Mouse (Mus musculus) CH12.LX (cell line): ENCODE results near the gene Mrtfb.

Experiments
- CTCF ChIP-seq, 2 experiments: IDR thresholded peaks in 1 of 2; conservative IDR thresholded peaks in 1 of 2; 2 replicates each; pipeline ENCODE4 v1.5.1; 2011 to 2012; ENCODE audit warnings: low read depth in 2 of 2, low read length in 2 of 2, improper control_type of control experiment in 1 of 2, inconsistent platforms in 1 of 2, mild to moderate bottlenecking in 1 of 2, moderate library complexity in 1 of 2
- EP300 ChIP-seq: IDR thresholded peaks from 2 replicates; pipeline ENCODE4 v1.6.1; 2011; ENCODE audit warnings: low read length, improper control_type of control experiment
- JUND ChIP-seq: conservative IDR thresholded peaks from 2 replicates; pipeline ENCODE4 v1.6.1; 2011; ENCODE audit warnings: low read depth, low read length, improper control_type of control experiment
- MEF2A ChIP-seq: IDR thresholded peaks from 2 replicates; pipeline ENCODE4 v1.6.1; 2014; ENCODE audit warnings: low read depth, mild to moderate bottlenecking, inconsistent platforms, low read length, improper control_type of control experiment, borderline replicate concordance
- POLR2A ChIP-seq: IDR thresholded peaks from 2 replicates; pipeline ENCODE4 v1.6.1; 2011; ENCODE audit warnings: low read depth, mild to moderate bottlenecking, improper control_type of control experiment, low read length
- POLR2AphosphoS2 ChIP-seq: IDR thresholded peaks from 2 replicates; pipeline ENCODE4 v1.6.1; 2011; ENCODE audit warnings: low read depth, low read length, improper control_type of control experiment
- RAD21 ChIP-seq: IDR thresholded peaks from 2 replicates; pipeline ENCODE4 v1.6.1; 2011; ENCODE audit warnings: low read depth, mild to moderate bottlenecking, low read length, improper control_type of control experiment, moderate library complexity
- SMC3 ChIP-seq: IDR thresholded peaks from 2 replicates; pipeline ENCODE4 v1.6.1; 2011; ENCODE audit warnings: low read depth, low read length, improper control_type of control experiment
- USF1 ChIP-seq: IDR thresholded peaks from 2 replicates; pipeline ENCODE4 v1.6.1; 2014; ENCODE audit warnings: low read depth, mild to moderate bottlenecking, inconsistent platforms, low read length, improper control_type of control experiment
- USF2 ChIP-seq: conservative IDR thresholded peaks from 2 replicates; pipeline ENCODE4 v1.6.1; 2011; ENCODE audit warnings: low read depth, low read length, improper control_type of control experiment

DNA sequence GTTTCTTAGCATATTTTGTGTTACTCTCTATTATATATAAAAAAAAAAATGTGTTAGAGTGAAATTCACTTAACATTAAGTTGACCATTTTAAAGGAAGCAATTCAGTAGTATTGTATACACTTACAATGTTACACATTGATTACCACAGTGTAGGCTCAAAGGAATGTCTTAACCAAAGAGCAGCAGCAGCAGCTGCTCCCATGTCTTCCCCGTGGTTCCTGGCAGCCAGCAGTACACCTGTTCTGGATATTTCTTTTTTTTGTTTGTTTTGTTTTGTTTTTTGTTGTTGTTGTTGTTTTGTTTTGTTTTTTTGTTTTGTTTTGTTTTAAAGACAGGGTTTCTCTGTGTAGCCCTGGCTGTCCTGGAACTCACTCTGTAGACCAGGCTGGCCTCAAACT is 112.4 kb downstream of the Mrtfb start:
- TF ChIP-seq MEF2A = no peak
- no peak for TF ChIP-seq POLR2A
- no peak for TF ChIP-seq SMC3
- no peak for TF ChIP-seq POLR2AphosphoS2
- TF ChIP-seq JUND = no peak
- TF ChIP-seq CTCF (conservative IDR thresholded peaks at IDR 0.05 in 1 of 2, IDR thresholded peaks at IDR 0.05 in 1 of 2; ENCODE audit: low read depth in 2 of 2, low read length in 2 of 2) = no peak
- TF ChIP-seq USF1 = no peak
- TF ChIP-seq USF2 = no peak
- no peak for TF ChIP-seq EP300
- no peak for TF ChIP-seq RAD21
